Mouse (Mus musculus) hindbrain, postnatal 0 days (tissue): ENCODE results near the gene Slc28a3. TPM values are rescaled to one million over a fixed set of nuclear protein-coding genes. Genes with fewer than 3 reads are reported as not detected.

Source experiments
- ATAC-seq: fragments of 200-750 bp; cut with Nextera tagmentation; 2 replicates; pipeline ENCODE4 v1.8.0; 2017; ENCODE audit warnings: mild to moderate bottlenecking, moderate TSS enrichment, moderate library complexity
- DNase-seq: peaks from one replicate; pipeline ENCODE4 v3.0.0-alpha.2; 2015; ENCODE audit warnings: low spot score
- H3K27ac ChIP-seq: fragments of 300-500 bp; sonication (generic); 2 replicates; pipeline ENCODE4 v1.5.1; 2014; ENCODE audit warnings: mild to moderate bottlenecking
- H3K27me3 ChIP-seq: fragments of 300-500 bp; sonication (generic); 2 replicates; pipeline ENCODE4 v1.6.1; 2014; ENCODE audit warnings: low read length, mixed read lengths; ENCODE audit not compliant: insufficient read depth
- H3K36me3 ChIP-seq: fragments of 300-500 bp; sonication (generic); 2 replicates; pipeline ENCODE4 v1.6.1; 2014; ENCODE audit warnings: low read length, mixed read lengths; ENCODE audit not compliant: insufficient read depth
- H3K4me1 ChIP-seq: fragments of 300-500 bp; sonication (generic); 2 replicates; pipeline ENCODE4 v1.6.1; 2014; ENCODE audit warnings: antibody characterized with exemption, low read length, mixed read lengths; ENCODE audit not compliant: insufficient read depth
- H3K4me2 ChIP-seq: fragments of 300-500 bp; sonication (generic); 2 replicates; pipeline ENCODE4 v1.6.1; 2014; ENCODE audit warnings: low read depth, mild to moderate bottlenecking, low read length, moderate library complexity, mixed read lengths
- H3K4me3 ChIP-seq: fragments of 300-500 bp; sonication (generic); 2 replicates; pipeline ENCODE4 v1.5.1; 2014; ENCODE audit warnings: low read length
- H3K9ac ChIP-seq: fragments of 300-500 bp; sonication (generic); replicated peaks from 2 replicates; pipeline ENCODE4 v1.6.1; 2014; ENCODE audit warnings: mild to moderate bottlenecking, low read length, moderate library complexity, mixed read lengths
- H3K9me3 ChIP-seq: fragments of 300-500 bp; sonication (generic); 2 replicates; pipeline ENCODE4 v1.6.1; 2016; ENCODE audit warnings: low read length, mixed read lengths
- CTCF ChIP-seq: IDR thresholded peaks from 2 replicates; pipeline ENCODE4 v1.5.1; 2016; ENCODE audit warnings: antibody characterized with exemption, control low read depth, low read depth
- WGBS: fragments of 180-500 bp; shearing (Covaris S2); extraction: QIAGEN DNeasy Blood & Tissue Kit; methylation state at CpG from one replicate; pipeline ENCODE4 v1.1.7; 2014; 5-methylcytosine and 5-hydroxymethylcytosine counted together
- polyA plus RNA-seq: library from polyadenylated mRNA; unstranded; fragments of >200 nt; fragmentation: Nextera tagmentation; extraction: Ambion mirVana; gene quantifications from 2 replicates; pipeline ENCODE4 v1.2.1, GENCODE M21; 2015
- total RNA-seq: library from RNA; depleted of rRNA; stranded (reverse); fragments of >200 nt; gene quantifications from 2 replicates; pipeline ENCODE4 v1.2.3, GENCODE M21; 2014

Slc28a3 gene
- total and polyA plus RNA-seq, 2 experiments from 2014 or later, result 0.25 to 0.58 TPM

- no peak for TF ChIP-seq CTCF
- Histone ChIP-seq H3K27me3 (no peaks in the 10 kb centered on the region), H3K4me1 (no peaks in the 10 kb centered on the region), H3K9me3 (no peaks in the 10 kb centered on the region), H3K4me2 (no peak overlapping the region), H3K4me3 (no peak overlapping the region), H3K27ac (no peak overlapping the region), H3K9ac (no peak overlapping the region), H3K36me3 (no peaks in the 10 kb centered on the region)
- DNase-seq, result no peak
- 63% methylated on average over 4 of the region's 4 CpGs for WGBS
- ATAC-seq, result no peak
Observed at GRCm38 (mm10) chr13:58598578-58598977, 12.1 kb downstream of the Slc28a3 start.

- H3K4me2 ChIP-seq, result no peak overlapping the region
- no peak overlapping the region for H3K4me3 ChIP-seq
- H3K27ac ChIP-seq, result no peak overlapping the region
- no peak; the same call in 1 of the 2 replicates for ATAC-seq
- WGBS, result 40% methylated on average over 7 of the region's 7 CpGs
- DNase-seq, result peak; percentile 74
- peak; percentile 55 for TF ChIP-seq CTCF
- H3K4me1 ChIP-seq, result no peaks in the 10 kb centered on the region
- no peaks in the 10 kb centered on the region for H3K9me3 ChIP-seq
- H3K27me3 ChIP-seq, result no peaks in the 10 kb centered on the region
- H3K9ac ChIP-seq, result no peak overlapping the region
- H3K36me3 ChIP-seq, result no peaks in the 10 kb centered on the region
Observed at GRCm38 (mm10) chr13:58593129-58593528, 17.5 kb downstream of the Slc28a3 start.

GRCm38 (mm10) chr13:58591912-58592311, 18.8 kb downstream of the Slc28a3 start:
- Histone ChIP-seq H3K27me3 (no peaks in the 10 kb centered on the region), H3K4me1 (no peaks in the 10 kb centered on the region), H3K9ac (no peak overlapping the region), H3K36me3 (no peaks in the 10 kb centered on the region), H3K4me3 (no peak overlapping the region), H3K9me3 (no peaks in the 10 kb centered on the region), H3K4me2 (no peak overlapping the region), H3K27ac (no peak overlapping the region)
- 81% methylated on average over 7 of the region's 7 CpGs for WGBS
- ATAC-seq, result no peak
- DNase-seq, result no peak
- no peak for TF ChIP-seq CTCF

- no peaks in the 10 kb centered on the region for H3K9me3 ChIP-seq
- DNase-seq, result peak; percentile 69
Observed at GRCm38 (mm10) chr13:58590630-58591029, 20.0 kb downstream of the Slc28a3 start.

GRCm38 (mm10) chr13:58589517-58589858, 21.2 kb downstream of the Slc28a3 start:
- Histone ChIP-seq H3K4me1 (no peaks in the 10 kb centered on the region), H3K27me3 (no peaks in the 10 kb centered on the region), H3K9me3 (no peaks in the 10 kb centered on the region), H3K36me3 (no peaks in the 10 kb centered on the region), H3K4me3 (no peak overlapping the region), H3K27ac (no peak overlapping the region), H3K9ac (no peak overlapping the region), H3K4me2 (peak overlapping the region; percentile 33)
- peak; percentile 87 for TF ChIP-seq CTCF
- 3% methylated on average over 9 of the region's 9 CpGs for WGBS
- DNase-seq (peak; percentile 91), ATAC-seq (peak; percentile 77)

More at GRCm38 (mm10) chr13:58590630-58591029, 20.0 kb downstream of the Slc28a3 start:
- WGBS, result 43% methylated on average over 6 of the region's 6 CpGs
- peak; percentile 73 for TF ChIP-seq CTCF
- no peak for ATAC-seq
- Histone ChIP-seq H3K27me3 (no peaks in the 10 kb centered on the region), H3K4me2 (no peak overlapping the region), H3K4me1 (no peaks in the 10 kb centered on the region), H3K4me3 (no peak overlapping the region), H3K27ac (no peak overlapping the region), H3K9ac (no peak overlapping the region), H3K36me3 (no peaks in the 10 kb centered on the region)

- no peaks in the 10 kb centered on the region for H3K9me3 ChIP-seq
- 50% methylated on average over 15 of the region's 15 CpGs for WGBS
- H3K27ac ChIP-seq, result no peak overlapping the region
- peak; percentile 35 for DNase-seq
- no peak for TF ChIP-seq CTCF
- no peaks in the 10 kb centered on the region for H3K4me1 ChIP-seq
- H3K27me3 ChIP-seq, result no peaks in the 10 kb centered on the region
- H3K4me2 ChIP-seq, result peak overlapping the region; percentile 33
- no peaks in the 10 kb centered on the region for H3K36me3 ChIP-seq
- no peak overlapping the region for H3K4me3 ChIP-seq
- peak; percentile 45 for ATAC-seq
- H3K9ac ChIP-seq, result no peak overlapping the region
Observed at GRCm38 (mm10) chr13:58588655-58589516, 21.8 kb downstream of the Slc28a3 start.

GRCm38 (mm10) chr13:58587962-58588361, 22.7 kb downstream of the Slc28a3 start:
- no peaks in the 10 kb centered on the region for H3K36me3 ChIP-seq
- no peaks in the 10 kb centered on the region for H3K9me3 ChIP-seq
- no peak overlapping the region for H3K9ac ChIP-seq
- no peak overlapping the region for H3K27ac ChIP-seq
- no peaks in the 10 kb centered on the region for H3K27me3 ChIP-seq
- H3K4me2 ChIP-seq, result no peak overlapping the region
- ATAC-seq, result no peak
- no peaks in the 10 kb centered on the region for H3K4me1 ChIP-seq
- TF ChIP-seq CTCF, result no peak
- 84% methylated on average over 7 of the region's 7 CpGs for WGBS
- DNase-seq, result no peak
- no peak overlapping the region for H3K4me3 ChIP-seq
